Mouse (Mus musculus) cerebellum, adult 2 months (tissue): Measurements from ENCODE around the gene Adgrl3. TPM values are rescaled to one million over a fixed set of nuclear protein-coding genes. Genes with fewer than 3 reads are reported as not detected.
A peak's percentile ranks its signal among the peaks of the same experiment; 100 is the strongest.

ENCODE experiments used
- DNase-seq, 2 experiments: peaks; one replicate each; pipeline ENCODE4 v3.0.0; 2021
- H3K27ac ChIP-seq: fragments of 200-500 bp; 2 replicates; pipeline ENCODE4 v1.5.1; 2012; ENCODE audit warnings: low read length, control low read depth, inconsistent platforms; ENCODE audit not compliant: insufficient read depth
- H3K27me3 ChIP-seq: fragments of 200-500 bp; 2 replicates; pipeline ENCODE4 v1.6.1; 2012; ENCODE audit warnings: inconsistent platforms, mild to moderate bottlenecking, low read length, moderate library complexity; ENCODE audit not compliant: control insufficient read depth, insufficient read depth
- H3K4me1 ChIP-seq: fragments of 200-500 bp; 2 replicates; pipeline ENCODE4 v1.6.1; 2011; ENCODE audit warnings: low read length; ENCODE audit not compliant: control insufficient read depth, insufficient read depth
- H3K4me3 ChIP-seq: fragments of 200-500 bp; replicated peaks from 2 replicates; pipeline ENCODE3; 2011; ENCODE audit warnings: mild to moderate bottlenecking, low read depth, low read length, control low read depth; ENCODE audit not compliant: insufficient read depth
- CTCF ChIP-seq: fragments of 200-500 bp; IDR thresholded peaks from 2 replicates; pipeline ENCODE4 v1.5.1; 2011; ENCODE audit warnings: low read depth, mild to moderate bottlenecking, control low read depth, low read length, moderate library complexity, borderline replicate concordance; ENCODE audit not compliant: insufficient read depth
- POLR2A ChIP-seq: fragments of 200-500 bp; IDR thresholded peaks from 2 replicates; pipeline ENCODE4 v1.6.1; 2011; ENCODE audit warnings: low read length, control low read depth, borderline replicate concordance; ENCODE audit not compliant: insufficient read depth
- WGBS: fragments of 180-500 bp; shearing (Covaris S2); methylation state at CpG from one replicate; pipeline ENCODE4 v1.1.7; 2018; 5-methylcytosine and 5-hydroxymethylcytosine counted together
- polyA plus RNA-seq: library from polyadenylated mRNA; depleted of rRNA; stranded (reverse); fragments of >200 nt; gene quantifications from 2 replicates; pipeline ENCODE4 v1.2.3, GENCODE M21; 2012

Adgrl3 gene
- polyA plus RNA-seq, 1 experiment = 59.3 TPM

- Histone ChIP-seq H3K27me3 (no peaks in the 10 kb centered on the region), H3K27ac (no peak overlapping the region), H3K4me3 (no peak overlapping the region), H3K4me1 (no peaks in the 10 kb centered on the region)
- DNase-seq = peak in 1 of 2 experiments; percentile 9
- TF ChIP-seq POLR2A = no peak
- no peak for TF ChIP-seq CTCF
- 35% methylated on average over 2 of the region's 2 CpGs for WGBS
Measured at GRCm38 (mm10) chr5:81359560-81359959, 339.6 kb downstream of the Adgrl3 start.

- H3K4me3 ChIP-seq = no peak overlapping the region
- no peaks in the 10 kb centered on the region for H3K4me1 ChIP-seq
- DNase-seq = no peak
- TF ChIP-seq POLR2A (no peak), CTCF (no peak)
- no peak overlapping the region for H3K27ac ChIP-seq
- 66% methylated on average over 8 of the region's 8 CpGs for WGBS
- H3K27me3 ChIP-seq = no peaks in the 10 kb centered on the region
Measured at GRCm38 (mm10) chr5:81364198-81364643, 344.3 kb downstream of the Adgrl3 start.

GRCm38 (mm10) chr5:81365250-81365649 is 345.3 kb downstream of the Adgrl3 start:
- TF ChIP-seq POLR2A = no peak
- no peak for TF ChIP-seq CTCF

GRCm38 (mm10) chr5:81370126-81370850 is 350.4 kb downstream of the Adgrl3 start:
- DNase-seq = no peak
- Histone ChIP-seq H3K4me3 (no peak overlapping the region), H3K27ac (no peak overlapping the region), H3K27me3 (no peaks in the 10 kb centered on the region), H3K4me1 (no peaks in the 10 kb centered on the region)
- 81% methylated on average over 10 of the region's 10 CpGs for WGBS
- TF ChIP-seq POLR2A (no peak), CTCF (no peak)

More at GRCm38 (mm10) chr5:81365250-81365649, 345.3 kb downstream of the Adgrl3 start:
- Histone ChIP-seq H3K4me3 (no peak overlapping the region), H3K4me1 (no peaks in the 10 kb centered on the region), H3K27ac (no peak overlapping the region), H3K27me3 (no peaks in the 10 kb centered on the region)
- DNase-seq = no peak
- 90% methylated on average over 2 of the region's 2 CpGs for WGBS

- H3K27me3 ChIP-seq = no peaks in the 10 kb centered on the region
- no peak overlapping the region for H3K27ac ChIP-seq
- TF ChIP-seq POLR2A (no peak), CTCF (no peak)
- no peak overlapping the region for H3K4me3 ChIP-seq
- WGBS = 74% methylated on average over 7 of the region's 7 CpGs
- no peak for DNase-seq
- H3K4me1 ChIP-seq = no peaks in the 10 kb centered on the region
Measured at GRCm38 (mm10) chr5:81375992-81376391, 356.1 kb downstream of the Adgrl3 start.

GRCm38 (mm10) chr5:81405582-81406143 is 385.7 kb downstream of the Adgrl3 start:
- H3K27me3 ChIP-seq = no peaks in the 10 kb centered on the region
- 43% methylated on average over 1 of the region's 1 CpGs for WGBS
- DNase-seq = no peak
- TF ChIP-seq POLR2A = no peak
- TF ChIP-seq CTCF = no peak
- H3K4me1 ChIP-seq = no peaks in the 10 kb centered on the region
- H3K27ac ChIP-seq = no peak overlapping the region
- H3K4me3 ChIP-seq = no peak overlapping the region

- Histone ChIP-seq H3K4me1 (no peaks in the 10 kb centered on the region), H3K27ac (no peak overlapping the region), H3K27me3 (no peaks in the 10 kb centered on the region), H3K4me3 (no peak overlapping the region)
- WGBS = 55% methylated on average over 3 of the region's 3 CpGs
- no peak for TF ChIP-seq CTCF
- no peak for TF ChIP-seq POLR2A
- no peak for DNase-seq
Measured at GRCm38 (mm10) chr5:81417326-81417725, 397.4 kb downstream of the Adgrl3 start.

GRCm38 (mm10) chr5:81427393-81427792 is 407.5 kb downstream of the Adgrl3 start:
- Histone ChIP-seq H3K27ac (no peak overlapping the region), H3K4me3 (no peak overlapping the region), H3K4me1 (no peaks in the 10 kb centered on the region; the same call in 1 of the 2 replicates), H3K27me3 (no peaks in the 10 kb centered on the region)
- no peak for DNase-seq
- WGBS = 82% methylated on average over 5 of the region's 5 CpGs
- no peak for TF ChIP-seq CTCF
- no peak for TF ChIP-seq POLR2A
